Mouse (Mus musculus) liver, embryonic 16.5 days (tissue): ENCODE results near the gene Zdhhc14. TPM values are rescaled to one million over a fixed set of nuclear protein-coding genes. Genes with fewer than 3 reads are reported as not detected.
A peak's percentile ranks its signal among the peaks of the same experiment; 100 is the strongest.

Experiments
- ATAC-seq: fragments of 200-750 bp; cut with Nextera tagmentation; 2 replicates; pipeline ENCODE4 v1.8.0; 2017; ENCODE audit warnings: low read depth, mild to moderate bottlenecking, moderate number of reproducible peaks, moderate library complexity
- H3K27ac ChIP-seq: fragments of 300-500 bp; sonication (generic); 2 replicates; pipeline ENCODE4 v1.5.1; 2014; ENCODE audit warnings: mild to moderate bottlenecking, low read length
- H3K27me3 ChIP-seq: fragments of 300-500 bp; sonication (generic); 2 replicates; pipeline ENCODE4 v1.6.1; 2014; ENCODE audit warnings: low read depth, low read length, mixed read lengths; ENCODE audit not compliant: control insufficient read depth, insufficient read depth
- H3K36me3 ChIP-seq: fragments of 300-500 bp; sonication (generic); 2 replicates; pipeline ENCODE4 v1.6.1; 2014; ENCODE audit warnings: mild to moderate bottlenecking; ENCODE audit not compliant: control insufficient read depth, insufficient read depth
- H3K4me1 ChIP-seq: fragments of 300-500 bp; sonication (generic); 2 replicates; pipeline ENCODE4 v1.6.1; 2014; ENCODE audit warnings: low read depth, low read length, mixed read lengths; ENCODE audit not compliant: control insufficient read depth
- H3K4me2 ChIP-seq: fragments of 300-500 bp; sonication (generic); 2 replicates; pipeline ENCODE4 v1.6.1; 2014; ENCODE audit warnings: low read depth, low read length, mixed read lengths
- H3K4me3 ChIP-seq: fragments of 300-500 bp; sonication (generic); 2 replicates; pipeline ENCODE4 v1.5.1; 2014; ENCODE audit warnings: low read depth, mild to moderate bottlenecking, low read length
- H3K9ac ChIP-seq: fragments of 300-500 bp; sonication (generic); 2 replicates; pipeline ENCODE4 v1.6.1; 2014; ENCODE audit warnings: low read depth, low read length
- H3K9me3 ChIP-seq: fragments of 300-500 bp; sonication (generic); replicated peaks from 2 replicates; pipeline ENCODE4 v1.6.1; 2016; ENCODE audit warnings: low read length; ENCODE audit not compliant: control insufficient read depth
- WGBS: fragments of 180-500 bp; shearing (Covaris S2); extraction: QIAGEN DNeasy Blood & Tissue Kit; methylation state at CpG from one replicate; pipeline ENCODE4 v1.1.7; 2014; ENCODE audit not compliant: insufficient replicate concordance; 5-methylcytosine and 5-hydroxymethylcytosine counted together
- polyA plus RNA-seq: library from polyadenylated mRNA; unstranded; fragments of >200 nt; fragmentation: Nextera tagmentation; extraction: Ambion mirVana; gene quantifications from 2 replicates; pipeline ENCODE4 v1.2.1, GENCODE M21; 2015

Zdhhc14 gene
- polyA plus RNA-seq, 1 experiment from 2014 or later: 3.0 TPM

GRCm38 (mm10) chr17:5800824-5801560 lies 308.6 kb downstream of the Zdhhc14 start:
- Histone ChIP-seq H3K4me3 (no peak overlapping the region), H3K27ac (no peak overlapping the region), H3K27me3 (no peaks in the 10 kb centered on the region), H3K9ac (no peak overlapping the region), H3K9me3 (no peaks in the 10 kb centered on the region), H3K36me3 (no peaks in the 10 kb centered on the region), H3K4me1 (peaks cover 37% of the 10 kb centered on the region), H3K4me2 (no peak overlapping the region)
- ATAC-seq: no peak
- 61% methylated on average over 7 of the region's 7 CpGs for WGBS

- WGBS: 14% methylated on average over 17 of the region's 17 CpGs
- Histone ChIP-seq H3K4me2 (peak overlapping the region; percentile 11; the same call in 1 of the 2 replicates), H3K4me1 (peaks cover 36% of the 10 kb centered on the region), H3K9me3 (no peaks in the 10 kb centered on the region), H3K36me3 (no peaks in the 10 kb centered on the region), H3K9ac (no peak overlapping the region), H3K4me3 (no peak overlapping the region), H3K27me3 (no peaks in the 10 kb centered on the region), H3K27ac (no peak overlapping the region)
- 0 out of 2 replicates have a peak, but pooled peaks have one; percentile 11 for ATAC-seq
Measured at GRCm38 (mm10) chr17:5801761-5802655, 309.7 kb downstream of the Zdhhc14 start.

GRCm38 (mm10) chr17:5802656-5802955 lies 310.2 kb downstream of the Zdhhc14 start:
- Histone ChIP-seq H3K27me3 (no peaks in the 10 kb centered on the region), H3K27ac (no peak overlapping the region), H3K9ac (no peak overlapping the region), H3K4me3 (no peak overlapping the region), H3K4me1 (peaks cover 36% of the 10 kb centered on the region), H3K4me2 (no peak overlapping the region), H3K9me3 (no peaks in the 10 kb centered on the region), H3K36me3 (no peaks in the 10 kb centered on the region)
- no peak for ATAC-seq
- WGBS: 38% methylated on average over 5 of the region's 5 CpGs

Other genes starting within 250 kb of the Zdhhc14 start
- gene Ldhal6b, start 73.8 kb upstream of the Zdhhc14 start, polyA plus RNA-seq: not detected in 2 replicates
- 39.4 and 43.0 TPM in 2 replicates for gene Tmem242, start 52.3 kb upstream of the Zdhhc14 start, polyA plus RNA-seq